Mouse (Mus musculus) CD4-positive, CD25-positive, alpha-beta regulatory T cell (primary cell): ENCODE data around the gene Olfr640. TPM values are rescaled to one million over a fixed set of nuclear protein-coding genes. Genes with fewer than 3 reads are reported as not detected.

Source experiments
- polyA plus RNA-seq: library from polyadenylated mRNA; unstranded; fragments of 100-300 nt; shearing (Covaris generic); gene quantifications from one replicate; pipeline ENCODE4 v1.2.1, GENCODE M21; 2017

Olfr640 gene
- polyA plus RNA-seq: not detected

GRCm38 (mm10) chr7:104025473-104025872 is at the start of gene Olfr640:
TSS of gene Olfr640 (minus strand) at chr7:104025573.

DNA sequence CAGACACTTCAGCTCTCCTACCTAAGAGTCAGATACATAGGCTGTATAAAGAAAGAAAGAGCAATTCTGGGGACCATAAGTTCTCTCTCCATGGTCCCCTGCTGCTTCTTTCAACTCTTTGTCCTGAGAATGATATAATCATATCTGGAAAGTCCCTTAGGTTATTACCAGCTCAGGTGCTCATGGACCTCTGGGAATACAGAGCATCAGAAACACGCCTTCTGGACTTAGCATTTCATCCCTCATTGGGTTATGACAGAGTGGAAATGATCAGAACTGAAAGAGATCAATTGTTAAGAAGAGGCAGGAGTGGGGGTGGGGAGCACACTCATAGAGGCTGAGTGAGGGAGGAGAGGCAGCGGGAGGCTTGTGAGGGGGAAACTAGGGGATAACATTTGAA is 46.4 kb upstream of the Olfr640 start, which contains the start of gene Olfr644:
Olfr644 (minus strand) TSS at position 101 of the 400 bp plus-strand sequence.

DNA sequence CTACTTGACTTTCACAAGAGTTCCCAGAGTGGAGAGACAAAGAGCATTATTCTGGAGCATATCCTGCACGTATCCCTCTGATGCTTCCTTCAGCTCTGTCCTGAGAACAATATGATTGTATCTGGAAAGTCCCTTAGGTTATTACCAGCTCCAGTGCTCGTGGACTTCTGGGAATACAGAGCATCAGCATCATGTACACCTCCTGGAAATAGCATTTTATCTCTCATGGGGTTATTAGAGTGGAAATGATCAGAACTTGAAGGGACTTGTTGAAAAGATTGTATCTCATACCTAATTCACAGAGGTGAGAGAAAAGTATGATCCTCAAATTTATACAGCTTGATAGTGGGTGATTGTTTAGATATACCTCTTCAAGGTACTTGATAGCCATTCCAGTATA is 36.0 kb upstream of the Olfr640 start, which contains the start of gene 4930516K23Rik:
4930516K23Rik (minus strand) TSS at position 101 of the 400 bp plus-strand sequence.

GRCm38 (mm10) chr7:104052566-104052965 is 27.2 kb upstream of the Olfr640 start, which contains the start of gene Olfr642:
TSS of gene Olfr642 (minus strand) at chr7:104052666.

DNA sequence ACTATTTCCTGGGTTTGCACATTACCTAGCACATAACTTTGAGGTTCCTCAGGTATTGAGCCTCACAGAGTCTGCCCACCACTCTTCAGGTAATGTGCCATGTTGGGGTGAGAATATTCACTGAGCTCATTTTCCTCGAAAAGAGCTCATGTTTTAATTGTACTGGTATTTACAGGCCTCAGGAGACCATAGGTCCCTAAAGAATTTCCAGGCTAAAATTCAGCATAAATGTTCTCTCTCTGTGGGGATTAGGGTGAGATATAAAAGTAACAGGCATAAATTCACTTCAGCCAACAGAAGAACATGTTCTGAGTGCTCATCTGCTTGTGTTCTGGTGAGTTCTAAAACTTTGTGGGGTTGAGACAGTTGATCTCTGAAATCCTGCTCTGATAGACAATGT is 9.8 kb upstream of the Olfr640 start, which contains the start of gene Olfr641:
Olfr641 (plus strand) TSS at position 301 of the 400 bp plus-strand sequence.

DNA sequence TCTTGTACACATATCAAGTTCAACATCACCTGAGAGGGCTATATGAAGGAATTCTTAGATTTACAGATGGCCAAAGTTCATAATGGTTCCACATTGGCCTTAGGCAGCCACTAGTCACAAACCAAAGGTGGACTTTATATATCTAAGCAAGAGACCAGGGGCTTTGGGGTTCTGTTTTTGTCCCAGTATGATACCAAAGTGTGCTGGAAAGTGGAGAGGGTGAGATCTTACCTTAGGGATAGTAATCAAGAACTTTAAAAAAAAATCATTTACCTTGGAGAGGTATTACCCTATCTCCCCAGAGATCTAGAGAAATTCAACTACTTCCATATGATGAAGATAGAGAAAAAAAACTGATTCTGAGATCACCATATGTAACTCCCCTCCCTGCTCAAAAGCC is 8.2 kb downstream of the Olfr640 start, which contains the start of gene Olfr639:
Olfr639 (minus strand) TSS at position 101 of the 400 bp plus-strand sequence.

GRCm38 (mm10) chr7:103998446-103998845 is 26.9 kb downstream of the Olfr640 start, which contains the start of gene Olfr638:
TSS of gene Olfr638 (plus strand) at chr7:103998746.

DNA sequence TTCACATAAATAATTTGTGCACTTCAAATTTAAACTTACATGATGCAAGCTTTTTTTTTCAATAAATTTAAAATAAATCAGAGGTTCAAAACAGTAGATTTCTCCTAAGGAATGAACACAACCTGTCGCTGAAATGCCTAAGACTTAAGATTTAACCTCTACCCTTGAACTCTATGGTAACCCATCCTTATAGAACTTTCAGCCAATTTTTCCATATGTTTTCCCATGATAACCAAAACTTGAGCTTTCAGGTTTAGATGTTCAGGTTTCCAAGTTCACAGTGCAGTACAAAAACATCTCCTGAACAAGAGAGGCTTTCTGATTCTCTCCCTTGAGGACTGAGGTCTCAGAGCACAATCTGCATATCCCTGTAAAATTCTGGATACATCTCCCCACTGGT is 54.5 kb downstream of the Olfr640 start, which contains the start of gene Olfr635:
Olfr635 (plus strand) TSS at position 301 of the 400 bp plus-strand sequence.

Other genes starting within 250 kb of the Olfr640 start
- gene Olfr68, start 245.9 kb downstream of the Olfr640 start, polyA plus RNA-seq: not detected
- 0.05 TPM for gene Olfr67, start 233.8 kb downstream of the Olfr640 start, polyA plus RNA-seq
- 32.1 TPM for gene Hbb-bt, start 211.6 kb downstream of the Olfr640 start, polyA plus RNA-seq
- gene Hbb-bs, start 197.5 kb downstream of the Olfr640 start, polyA plus RNA-seq: 155 TPM
- not detected for gene Hbb-bh2, start 185.1 kb downstream of the Olfr640 start, polyA plus RNA-seq
- not detected for gene Hbb-bh1, start 182.4 kb downstream of the Olfr640 start, polyA plus RNA-seq
- gene Hbb-y, start 172.4 kb downstream of the Olfr640 start, polyA plus RNA-seq: not detected
- gene Olfr66, start 139.3 kb downstream of the Olfr640 start, polyA plus RNA-seq: not detected
- 0.07 TPM for gene Olfr64, start 131.1 kb downstream of the Olfr640 start, polyA plus RNA-seq
- not detected for gene Olfr65, start 122.1 kb downstream of the Olfr640 start, polyA plus RNA-seq
- not detected for gene Olfr631, start 96.7 kb downstream of the Olfr640 start, polyA plus RNA-seq
- not detected for gene Olfr632, start 91.2 kb downstream of the Olfr640 start, polyA plus RNA-seq
- gene Olfr633, start 81.1 kb downstream of the Olfr640 start, polyA plus RNA-seq: not detected
- gene Olfr635, start 54.4 kb downstream of the Olfr640 start, polyA plus RNA-seq: 0.02 TPM
- not detected for gene Olfr638, start 26.8 kb downstream of the Olfr640 start, polyA plus RNA-seq
- gene Olfr639, start 8.3 kb downstream of the Olfr640 start, polyA plus RNA-seq: 0.02 TPM
- not detected for gene Olfr641, start 9.9 kb upstream of the Olfr640 start, polyA plus RNA-seq
- gene Olfr642, start 27.1 kb upstream of the Olfr640 start, polyA plus RNA-seq: not detected
- not detected for gene 4930516K23Rik, start 35.9 kb upstream of the Olfr640 start, polyA plus RNA-seq
- not detected for gene Olfr644, start 46.3 kb upstream of the Olfr640 start, polyA plus RNA-seq
- gene Olfr645, start 59.9 kb upstream of the Olfr640 start, polyA plus RNA-seq: not detected
- not detected for gene Olfr646, start 79.3 kb upstream of the Olfr640 start, polyA plus RNA-seq
- not detected for gene Ubqln5, start 104.3 kb upstream of the Olfr640 start, polyA plus RNA-seq
- gene Olfr643, start 111.8 kb upstream of the Olfr640 start, polyA plus RNA-seq: not detected
- gene Ubqln3, start 117.7 kb upstream of the Olfr640 start, polyA plus RNA-seq: not detected
- gene Ubqlnl, start 125.0 kb upstream of the Olfr640 start, polyA plus RNA-seq: not detected
- not detected for gene Olfm5, start 139.3 kb upstream of the Olfr640 start, polyA plus RNA-seq
- 0.17 TPM for gene Olfr648, start 157.8 kb upstream of the Olfr640 start, polyA plus RNA-seq
- gene Olfr649, start 170.4 kb upstream of the Olfr640 start, polyA plus RNA-seq: not detected
- gene Trim6, start 193.2 kb upstream of the Olfr640 start, polyA plus RNA-seq: 1.9 TPM
- 46.0 TPM for gene Trim34a, start 218.9 kb upstream of the Olfr640 start, polyA plus RNA-seq